Mouse (Mus musculus): ENCODE measurements around the gene Zfp983.
A peak's percentile ranks its signal among the peaks of the same experiment; 100 is the strongest.
"Not testable (repeated sequence)": the region's sequence is repeated elsewhere in the genome, so short reads cannot be mapped to it uniquely, and the experiment has no call there.

The Zfp983 gene

GRCm38 (mm10) chr17:21650364-21650907 lies at the start of gene Zfp983:
TSS of gene Zfp983 (plus strand) at chr17:21650624.
- not testable (repeated sequence) for DNase-seq (ENCODE audit: low spot score)

GRCm38 (mm10) chr17:21616356-21616755 lies 34.1 kb upstream of the Zfp983 start:
- DNase-seq (ENCODE audit: low spot score): no peak

GRCm38 (mm10) chr17:21617352-21617751 lies 33.1 kb upstream of the Zfp983 start:
- DNase-seq (ENCODE audit: low spot score): no peak

GRCm38 (mm10) chr17:21623647-21624046 lies 26.8 kb upstream of the Zfp983 start:
- no peak for DNase-seq (ENCODE audit: low spot score)

- DNase-seq (ENCODE audit: low spot score): not testable (repeated sequence)
Measured at GRCm38 (mm10) chr17:21635758-21636157, 14.7 kb upstream of the Zfp983 start.

- DNase-seq (ENCODE audit: low spot score): no peak
Measured at GRCm38 (mm10) chr17:21648791-21649190, 1.6 kb upstream of the Zfp983 start.

GRCm38 (mm10) chr17:21649936-21650335 lies 488 bp upstream of the Zfp983 start:
- no peak for DNase-seq (ENCODE audit: low spot score)

- DNase-seq (ENCODE audit: low spot score): not testable (repeated sequence)
Measured at GRCm38 (mm10) chr17:21678826-21679225, 28.4 kb downstream of the Zfp983 start.

GRCm38 (mm10) chr17:21679273-21680018 lies 29.0 kb downstream of the Zfp983 start:
- peak; percentile 19 for DNase-seq (ENCODE audit: low spot score)

- not testable (repeated sequence) for DNase-seq (ENCODE audit: low spot score)
Measured at GRCm38 (mm10) chr17:21680019-21680376, 29.6 kb downstream of the Zfp983 start.

- DNase-seq (ENCODE audit: low spot score): no peak
Measured at GRCm38 (mm10) chr17:21691560-21691959, 41.1 kb downstream of the Zfp983 start, which contains the start of gene Gm10226. TSS of gene Gm10226 (plus strand) at chr17:21691860.

GRCm38 (mm10) chr17:21693342-21693741 lies 42.9 kb downstream of the Zfp983 start:
- DNase-seq (ENCODE audit: low spot score): no peak

GRCm38 (mm10) chr17:21696073-21696472 lies 45.6 kb downstream of the Zfp983 start:
- no peak for DNase-seq (ENCODE audit: low spot score)

- DNase-seq (ENCODE audit: low spot score): no peak
Measured at GRCm38 (mm10) chr17:21702281-21703240, 52.1 kb downstream of the Zfp983 start.

GRCm38 (mm10) chr17:21703414-21703813 lies 53.0 kb downstream of the Zfp983 start:
- no peak for DNase-seq (ENCODE audit: low spot score)

- peak; percentile 30 for DNase-seq (ENCODE audit: low spot score)
Measured at GRCm38 (mm10) chr17:21707343-21707996, 57.0 kb downstream of the Zfp983 start, which contains the start of gene Zfp760. TSS of gene Zfp760 (plus strand) at chr17:21707741.

GRCm38 (mm10) chr17:21708401-21708800 lies 58.0 kb downstream of the Zfp983 start:
- DNase-seq (ENCODE audit: low spot score): no peak
